ENCODE assay signal across 8 mouse cellular contexts in the genomic region with DNA sequence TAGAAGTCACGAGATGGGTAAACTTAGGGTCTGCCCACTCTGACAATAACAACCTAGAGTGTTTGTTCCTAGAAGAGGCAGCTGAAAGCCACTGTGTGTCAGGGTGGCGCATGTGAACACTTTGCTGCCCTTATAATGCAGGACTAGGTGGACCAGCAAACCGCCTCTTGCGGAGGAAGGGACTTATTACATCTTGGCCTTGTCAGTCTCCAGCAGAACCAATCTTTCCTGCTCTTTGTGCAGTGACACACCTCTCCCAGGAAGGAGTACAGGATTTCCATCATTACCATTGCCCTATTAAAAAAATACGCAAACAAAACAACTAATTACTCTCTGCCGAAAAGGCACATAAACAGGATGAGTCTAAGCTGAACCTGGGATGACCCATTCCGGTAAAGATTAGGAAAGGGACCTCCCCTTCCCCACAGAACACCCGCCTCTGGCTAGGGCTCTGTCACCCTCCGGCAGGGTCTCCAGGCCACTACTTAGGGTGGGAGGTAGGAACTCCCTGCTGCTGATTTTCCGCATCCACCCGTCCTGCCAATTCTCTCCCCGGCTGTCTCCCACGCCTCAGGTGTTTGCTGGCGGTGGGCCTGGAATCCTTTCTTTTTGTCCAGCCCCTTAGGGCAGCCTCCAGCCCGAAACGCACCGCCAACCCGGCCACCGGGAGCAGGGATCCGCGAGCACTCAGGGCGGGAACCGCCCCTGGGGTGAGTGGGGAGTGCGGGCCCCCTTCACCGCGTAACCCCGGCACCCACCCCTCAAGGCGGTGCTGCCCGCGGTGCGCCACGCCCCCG. TPM values are rescaled to one million over a fixed set of nuclear protein-coding genes. Genes with fewer than 3 reads are reported as not detected.
A peak's percentile ranks its signal among the peaks of the same experiment; 100 is the strongest.
DNase-seq lines count a peak whose midpoint lies in the region; ATAC-seq lines count a peak whose summit lies in the region.

No protein-coding gene starts in this region.

- H3K4me2 ChIP-seq in forebrain, embryonic 12.5 days: peak overlapping the region; percentile 87
- peak overlapping the region; percentile 92 for H3K4me2 ChIP-seq in hindbrain, embryonic 13.5 days
- H3K4me2 ChIP-seq in liver, embryonic 12.5 days: peak overlapping the region; percentile 76

- no peaks in the 10 kb centered on the region for H3K36me3 ChIP-seq in forebrain, embryonic 12.5 days (replicated peaks)
- no peaks in the 10 kb centered on the region for H3K36me3 ChIP-seq in hindbrain, embryonic 13.5 days
- no peaks in the 10 kb centered on the region for H3K36me3 ChIP-seq in liver, embryonic 12.5 days

- no peaks in the 10 kb centered on the region for H3K9me3 ChIP-seq in forebrain, embryonic 12.5 days
- no peaks in the 10 kb centered on the region for H3K9me3 ChIP-seq in hindbrain, embryonic 13.5 days
- H3K9me3 ChIP-seq in liver, embryonic 12.5 days (replicated peaks): no peaks in the 10 kb centered on the region

- H3K9ac ChIP-seq in forebrain, embryonic 12.5 days: peak overlapping the region; percentile 67
- peak overlapping the region; percentile 82 for H3K9ac ChIP-seq in hindbrain, embryonic 13.5 days
- 0 out of 2 replicates have a peak overlapping the region, but pooled peaks have one; percentile 12 for H3K9ac ChIP-seq in liver, embryonic 12.5 days

- H3K27me3 ChIP-seq in forebrain, embryonic 12.5 days: peaks cover 43% of the 10 kb centered on the region
- H3K27me3 ChIP-seq in hindbrain, embryonic 13.5 days: peaks cover 50% of the 10 kb centered on the region
- H3K27me3 ChIP-seq in liver, embryonic 12.5 days (replicated peaks): peaks cover 48% of the 10 kb centered on the region

- DNase-seq in urinary bladder, adult 18-20 months (ENCODE audit: low spot score in 2 of 2): peak; percentile 18 to 53
- DNase-seq in urinary bladder, postnatal 25 days (ENCODE audit: low spot score): no peak
- peak; percentile 38 for DNase-seq in naive thymus-derived CD4-positive, alpha-beta T cell, adult 2 months (ENCODE audit: low read depth)
- no peak for DNase-seq in layer of hippocampus, adult 9-11 months
- no peak for DNase-seq in Muller cell, postnatal 12 days (ENCODE audit: inconsistent ontology term)

- H3K4me1 ChIP-seq in forebrain, embryonic 12.5 days: peaks cover 20% of the 10 kb centered on the region
- H3K4me1 ChIP-seq in hindbrain, embryonic 13.5 days (replicated peaks): peaks cover 20% of the 10 kb centered on the region
- peaks cover 16% of the 10 kb centered on the region for H3K4me1 ChIP-seq in liver, embryonic 12.5 days

- H3K27ac ChIP-seq in forebrain, embryonic 12.5 days: 0 out of 2 replicates have a peak overlapping the region, but pooled peaks have one; percentile 14
- H3K27ac ChIP-seq in hindbrain, embryonic 13.5 days: peak overlapping the region; percentile 84
- 0 out of 2 replicates have a peak overlapping the region, but pooled peaks have one; percentile 60 for H3K27ac ChIP-seq in liver, embryonic 12.5 days

- peak; percentile 33; the same call in 1 of the 2 replicates for ATAC-seq in forebrain, embryonic 12.5 days (ENCODE audit: low FRiP score)
- peak; percentile 49 for ATAC-seq in hindbrain, embryonic 13.5 days (ENCODE audit: low FRiP score)
- peak; percentile 48 for ATAC-seq in liver, embryonic 12.5 days

- H3K4me3 ChIP-seq in forebrain, embryonic 12.5 days (replicated peaks): peak overlapping the region; percentile 62
- peak overlapping the region; percentile 70 for H3K4me3 ChIP-seq in hindbrain, embryonic 13.5 days
- peak overlapping the region; percentile 61 for H3K4me3 ChIP-seq in liver, embryonic 12.5 days

- 4% methylated on average over 33 of the region's 33 CpGs for WGBS in forebrain, embryonic 12.5 days
- WGBS in hindbrain, embryonic 13.5 days: 6% methylated on average over 33 of the region's 33 CpGs
- 5% methylated on average over 33 of the region's 33 CpGs for WGBS in liver, embryonic 12.5 days (ENCODE audit: insufficient replicate concordance)

RNA-seq across cellular contexts. Expression of a gene that starts 0.6 kb away (rescaled TPM):
- 4.6 and 6.0 TPM in 2 replicates for polyA plus RNA-seq in forebrain, embryonic 12.5 days (2016; fragmentation: Nextera tagmentation; extraction: Ambion mirVana)
- polyA plus RNA-seq in hindbrain, embryonic 13.5 days (2015; fragmentation: Nextera tagmentation; extraction: Ambion mirVana): 5.6 and 6.5 TPM in 2 replicates
- 4.8 and 5.0 TPM in 2 replicates for polyA plus RNA-seq in liver, embryonic 12.5 days (2016; fragmentation: Nextera tagmentation; extraction: Ambion mirVana)

RNA-seq across cellular contexts. Expression of a gene that starts 37.8 kb away (rescaled TPM):
- polyA plus RNA-seq in forebrain, embryonic 12.5 days (2016; fragmentation: Nextera tagmentation; extraction: Ambion mirVana): 2.2 and 3.1 TPM in 2 replicates
- 0.39 and 0.84 TPM in 2 replicates for polyA plus RNA-seq in hindbrain, embryonic 13.5 days (2015; fragmentation: Nextera tagmentation; extraction: Ambion mirVana)
- 0.60 and 0.87 TPM in 2 replicates for polyA plus RNA-seq in liver, embryonic 12.5 days (2016; fragmentation: Nextera tagmentation; extraction: Ambion mirVana)

Comparison
In these comparisons a context has a peak if more than half of its experiments do, and no peak if none do; other contexts are left out.
1. DNase-seq: peak in urinary bladder, adult 18-20 months (2 of 2) and naive thymus-derived CD4-positive, alpha-beta T cell, adult 2 months (single experiment); none in urinary bladder, postnatal 25 days (single experiment), layer of hippocampus, adult 9-11 months (single experiment) and Muller cell, postnatal 12 days (single experiment).
2. H3K27ac ChIP-seq: peak in every context shown above with its lines; median percentile 84 in hindbrain, embryonic 13.5 days; 60 in liver, embryonic 12.5 days; 14 in forebrain, embryonic 12.5 days.
3. H3K9ac ChIP-seq: peak in every context shown above with its lines; median percentile 82 in hindbrain, embryonic 13.5 days; 67 in forebrain, embryonic 12.5 days; 12 in liver, embryonic 12.5 days.
4. Peak in every context shown above with its lines, with median percentiles within 50 percentile points of each other: ATAC-seq, H3K4me2 ChIP-seq and H3K4me3 ChIP-seq.